Mouse (Mus musculus) stomach, embryonic 16.5 days (tissue): ENCODE results near the gene Uncx. TPM values are rescaled to one million over a fixed set of nuclear protein-coding genes. Genes with fewer than 3 reads are reported as not detected.

Experiments used
- ATAC-seq: fragments of 200-750 bp; cut with Nextera tagmentation; 2 replicates; pipeline ENCODE4 v1.8.0; 2017; ENCODE audit warnings: moderate number of reproducible peaks, moderate TSS enrichment; ENCODE audit not compliant: insufficient read depth, low FRiP score
- H3K27ac ChIP-seq: fragments of 300-500 bp; sonication (generic); 2 replicates; pipeline ENCODE4 v1.5.1; 2014; ENCODE audit warnings: low read length
- H3K27me3 ChIP-seq: fragments of 300-500 bp; sonication (generic); 2 replicates; pipeline ENCODE4 v1.6.1; 2014; ENCODE audit warnings: low read length, control low read depth, mixed read lengths; ENCODE audit not compliant: control insufficient read depth, insufficient read depth
- H3K36me3 ChIP-seq: fragments of 300-500 bp; sonication (generic); 2 replicates; pipeline ENCODE4 v1.6.1; 2014; ENCODE audit warnings: low read length; ENCODE audit not compliant: control insufficient read depth, insufficient read depth
- H3K4me1 ChIP-seq: fragments of 300-500 bp; sonication (generic); 2 replicates; pipeline ENCODE4 v1.6.1; 2014; ENCODE audit warnings: low read length, control low read depth, mixed read lengths; ENCODE audit not compliant: control insufficient read depth, insufficient read depth
- H3K4me2 ChIP-seq: fragments of 300-500 bp; sonication (generic); 2 replicates; pipeline ENCODE4 v1.6.1; 2014; ENCODE audit warnings: low read depth, low read length, mixed read lengths
- H3K4me3 ChIP-seq: fragments of 300-500 bp; sonication (generic); replicated peaks from 2 replicates; pipeline ENCODE4 v1.5.1; 2014; ENCODE audit warnings: mild to moderate bottlenecking, low read length
- H3K9ac ChIP-seq: fragments of 300-500 bp; sonication (generic); 2 replicates; pipeline ENCODE4 v1.6.1; 2014; ENCODE audit warnings: low read length
- H3K9me3 ChIP-seq: fragments of 300-500 bp; sonication (generic); replicated peaks from 2 replicates; pipeline ENCODE4 v1.6.1; 2016; ENCODE audit warnings: low read length, control low read depth; ENCODE audit not compliant: control insufficient read depth
- WGBS: fragments of 180-500 bp; shearing (Covaris S2); extraction: QIAGEN DNeasy Blood & Tissue Kit; methylation state at CpG from one replicate; pipeline ENCODE4 v1.1.7; 2014; 5-methylcytosine and 5-hydroxymethylcytosine counted together
- polyA plus RNA-seq: library from polyadenylated mRNA; unstranded; fragments of >200 nt; fragmentation: Nextera tagmentation; extraction: Ambion mirVana; gene quantifications from 2 replicates; pipeline ENCODE4 v1.2.1, GENCODE M21; 2015

The Uncx gene
- not detected in 2 replicates for polyA plus RNA-seq

DNA sequence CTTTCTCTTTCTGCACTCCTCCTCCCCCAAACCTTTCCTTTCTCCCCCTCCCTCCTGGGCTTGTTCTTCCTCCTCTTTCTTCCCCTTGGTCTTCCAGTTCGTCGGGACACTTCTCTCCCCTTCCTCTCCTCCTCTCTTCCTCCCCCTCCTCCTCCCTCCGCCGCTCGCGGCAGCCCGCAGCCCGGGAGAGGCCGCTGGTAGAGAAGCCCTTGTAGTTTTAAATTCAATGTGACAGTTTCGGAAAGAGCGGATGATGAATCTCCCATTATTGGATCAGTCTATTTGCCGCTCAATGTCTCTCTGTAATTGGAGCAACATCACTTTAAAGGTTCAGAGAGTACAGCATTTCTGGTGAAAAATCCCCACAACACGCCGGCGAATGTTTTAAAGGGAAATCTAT, at the start of gene Uncx:
Gene Uncx (plus strand): TSS at position 281 of the 400 bp plus-strand sequence.
- ATAC-seq, result no peak
- Histone ChIP-seq H3K4me2 (peak within 1 kb of the TSS; percentile 12; the same call in 1 of the 2 replicates), H3K27me3 (peaks cover 86% of the 10 kb centered on the region), H3K27ac (no peak within 1 kb of the TSS), H3K9ac (no peak within 1 kb of the TSS), H3K4me1 (no peaks in the 10 kb centered on the region), H3K9me3 (no peaks in the 10 kb centered on the region), H3K4me3 (peak within 1 kb of the TSS; percentile 3; the same call in 1 of the 2 replicates), H3K36me3 (no peaks in the 10 kb centered on the region)
- whole genome bisulfite sequencing, result under 1% methylated on average over 15 of the region's 15 CpGs

DNA sequence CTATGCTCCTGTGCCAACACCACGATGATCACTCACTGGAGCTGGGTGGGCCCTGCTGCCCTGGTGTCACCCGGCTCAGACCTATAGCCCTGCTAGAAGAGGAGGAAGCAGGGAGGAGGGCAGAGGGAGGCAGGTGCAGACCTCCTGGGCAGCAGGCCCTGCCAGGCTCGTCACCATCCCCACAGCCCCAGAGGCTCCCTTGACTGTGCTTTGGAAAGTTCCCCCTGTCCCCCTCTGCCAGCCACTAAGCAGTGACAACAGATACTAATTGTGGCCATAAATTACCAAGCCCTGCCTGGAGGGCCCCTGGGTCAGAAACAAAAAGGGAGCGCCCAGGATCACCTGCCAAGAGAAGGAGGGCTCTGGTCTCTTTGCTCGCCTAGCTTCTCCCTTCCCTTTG, 49.6 kb upstream of the Uncx start:
- no peak overlapping the region for H3K9ac ChIP-seq

DNA sequence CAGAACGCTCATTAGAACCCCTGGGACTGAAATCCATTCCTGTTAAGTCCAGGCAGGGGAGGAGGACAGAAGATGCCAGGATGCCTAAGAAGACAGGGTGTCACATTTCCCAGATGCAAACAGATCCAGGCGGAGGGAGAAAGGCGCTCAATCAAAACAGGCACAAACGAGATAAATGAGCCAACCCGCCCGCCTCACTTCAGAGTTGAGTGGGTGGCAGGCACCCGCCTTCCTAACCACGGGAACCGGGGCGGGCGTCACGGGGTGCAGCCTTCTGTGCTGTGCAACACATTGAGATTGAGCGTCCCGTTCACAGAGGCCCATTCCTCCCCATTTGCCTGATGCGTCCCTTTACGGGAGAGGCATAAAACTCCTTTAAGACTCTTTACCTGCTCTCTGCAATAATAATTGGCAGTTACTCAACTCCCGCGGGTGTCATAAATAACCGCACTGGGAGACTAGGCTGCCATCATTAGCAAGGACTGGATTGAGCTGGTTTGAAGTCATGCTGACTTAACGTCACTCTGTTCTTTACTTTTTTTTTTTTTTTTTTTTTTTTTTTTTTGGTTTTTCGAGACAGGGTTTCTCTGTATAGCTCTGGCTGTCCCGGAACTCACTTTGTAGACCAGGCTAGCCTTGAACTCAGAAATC, 48.1 kb upstream of the Uncx start:
- WGBS, result 26% methylated on average over 22 of the region's 22 CpGs
- H3K27ac ChIP-seq, result no peak overlapping the region
- no peak overlapping the region for H3K4me2 ChIP-seq

More for the DNA sequence above, 49.6 kb upstream of the Uncx start:
- ATAC-seq, result no peak
- no peaks in the 10 kb centered on the region for H3K9me3 ChIP-seq
- H3K4me2 ChIP-seq, result no peak overlapping the region
- no peaks in the 10 kb centered on the region for H3K36me3 ChIP-seq
- H3K27me3 ChIP-seq, result peaks cover 9% of the 10 kb centered on the region; the same call in 1 of the 2 replicates
- 49% methylated on average over 5 of the region's 5 CpGs for WGBS
- H3K4me1 ChIP-seq, result no peaks in the 10 kb centered on the region
- H3K4me3 ChIP-seq, result no peak overlapping the region
- H3K27ac ChIP-seq, result no peak overlapping the region

DNA sequence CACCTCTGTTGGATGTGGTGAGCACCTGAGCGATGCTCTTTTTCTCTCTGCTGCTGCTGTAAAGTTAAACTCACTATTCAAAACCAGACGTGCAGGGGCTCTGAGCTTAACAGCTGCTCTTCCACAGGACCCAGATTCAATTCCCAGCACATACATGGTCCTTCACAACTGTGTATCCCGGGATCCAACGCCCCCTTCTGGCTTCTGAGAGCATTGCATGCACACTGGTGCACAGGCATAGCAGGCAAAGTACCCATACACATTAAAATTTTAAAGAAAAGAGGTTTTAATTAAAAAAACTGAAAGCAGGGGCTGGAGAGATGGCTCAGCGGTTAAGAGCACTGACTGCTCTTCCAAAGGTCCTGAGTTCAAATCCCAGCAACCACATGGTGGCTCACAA, 46.4 kb upstream of the Uncx start:
- H3K27me3 ChIP-seq, result peaks cover 9% of the 10 kb centered on the region; the same call in 1 of the 2 replicates
- ATAC-seq, result no peak
- no peak overlapping the region for H3K9ac ChIP-seq
- H3K36me3 ChIP-seq, result no peaks in the 10 kb centered on the region
- no peaks in the 10 kb centered on the region for H3K9me3 ChIP-seq
- H3K4me3 ChIP-seq, result no peak overlapping the region
- no peaks in the 10 kb centered on the region for H3K4me1 ChIP-seq
- no peak overlapping the region for H3K4me2 ChIP-seq
- 52% methylated on average over 5 of the region's 5 CpGs for WGBS
- H3K27ac ChIP-seq, result no peak overlapping the region

More for the DNA sequence above, 48.1 kb upstream of the Uncx start:
- Histone ChIP-seq H3K36me3 (no peaks in the 10 kb centered on the region), H3K4me3 (no peak overlapping the region), H3K4me1 (no peaks in the 10 kb centered on the region), H3K27me3 (peaks cover 9% of the 10 kb centered on the region; the same call in 1 of the 2 replicates), H3K9ac (no peak overlapping the region), H3K9me3 (no peaks in the 10 kb centered on the region)
- ATAC-seq, result no peak

DNA sequence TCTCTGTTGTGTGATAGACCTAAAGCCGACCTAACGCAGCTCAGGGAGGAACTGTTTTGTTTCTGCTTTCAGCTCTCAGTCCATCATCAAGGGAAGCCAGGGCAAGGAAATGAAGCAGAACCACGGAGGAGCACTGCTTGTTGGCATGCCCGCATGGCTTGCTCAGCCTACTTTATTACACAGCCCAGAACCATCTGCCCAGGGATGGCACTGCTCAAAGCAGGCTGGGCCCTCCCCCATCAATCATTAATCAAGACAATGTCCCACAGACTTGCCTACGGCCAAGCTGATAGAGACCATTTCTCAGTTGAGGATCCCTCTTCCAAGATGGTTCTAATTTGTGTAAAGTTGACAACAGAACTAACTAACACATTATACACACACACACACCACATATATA, 44.5 kb upstream of the Uncx start:
- WGBS, result 44% methylated on average over 5 of the region's 5 CpGs
- ATAC-seq, result no peak
- Histone ChIP-seq H3K4me3 (no peak overlapping the region), H3K4me1 (no peaks in the 10 kb centered on the region), H3K27ac (no peak overlapping the region), H3K27me3 (peaks cover 9% of the 10 kb centered on the region; the same call in 1 of the 2 replicates), H3K9me3 (no peaks in the 10 kb centered on the region), H3K9ac (no peak overlapping the region), H3K36me3 (no peaks in the 10 kb centered on the region), H3K4me2 (no peak overlapping the region)

DNA sequence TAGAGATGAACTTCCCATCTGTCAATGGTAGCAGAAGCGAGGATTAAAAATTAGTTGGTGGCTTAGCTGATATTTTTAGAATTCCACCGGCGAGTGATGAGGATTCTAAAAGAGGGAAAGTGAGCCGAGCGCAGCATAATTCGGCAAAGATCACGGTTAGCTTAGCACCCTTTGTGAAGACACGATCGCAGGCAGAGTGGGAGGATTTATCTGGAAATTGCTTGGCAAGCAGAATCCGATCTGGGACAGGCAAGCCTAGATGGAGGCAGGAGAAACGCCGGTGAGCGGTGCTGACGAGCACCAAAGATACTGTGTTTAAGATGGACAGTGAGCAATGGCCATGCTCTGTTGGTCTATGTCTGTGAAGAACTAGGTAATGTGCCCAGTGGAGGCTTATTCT, 41.0 kb upstream of the Uncx start:
- Histone ChIP-seq H3K9me3 (no peaks in the 10 kb centered on the region), H3K4me1 (no peaks in the 10 kb centered on the region), H3K27me3 (no peaks in the 10 kb centered on the region), H3K27ac (no peak overlapping the region), H3K9ac (no peak overlapping the region), H3K4me3 (no peak overlapping the region), H3K4me2 (no peak overlapping the region), H3K36me3 (no peaks in the 10 kb centered on the region)
- no peak for ATAC-seq
- 80% methylated on average over 14 of the region's 14 CpGs for WGBS

DNA sequence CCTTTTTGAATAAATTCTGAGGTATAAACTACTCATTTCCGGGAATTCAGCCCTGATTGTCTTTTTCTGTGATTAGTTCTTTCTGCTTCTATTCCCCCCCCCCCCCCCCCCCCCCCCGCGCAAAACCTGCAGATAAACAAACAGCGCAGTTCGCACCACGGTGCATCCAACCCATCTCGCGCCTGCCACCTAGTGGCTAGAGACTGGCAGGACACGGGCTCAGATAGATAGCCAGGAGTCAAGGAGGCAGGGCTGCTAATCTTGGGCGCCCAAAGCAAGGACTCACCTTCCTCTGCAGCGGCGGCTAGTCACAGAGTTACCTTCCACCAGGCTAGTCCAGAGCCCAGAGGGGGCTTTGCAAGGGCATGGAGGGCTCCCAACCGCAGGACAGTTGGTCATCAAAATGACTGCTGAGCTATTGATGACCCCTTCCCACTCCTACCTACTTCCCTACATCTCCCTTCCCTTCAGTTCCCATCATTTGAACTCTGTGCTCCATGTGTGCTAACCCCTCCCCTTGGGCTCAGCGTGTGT, 38.2 kb upstream of the Uncx start:
- WGBS, result 4% methylated on average over 12 of the region's 14 CpGs
- H3K27me3 ChIP-seq, result no peaks in the 10 kb centered on the region
- H3K9me3 ChIP-seq, result no peaks in the 10 kb centered on the region
- H3K9ac ChIP-seq, result no peak overlapping the region
- H3K4me3 ChIP-seq, result no peak overlapping the region
- H3K4me1 ChIP-seq, result no peaks in the 10 kb centered on the region
- no peak for ATAC-seq
- no peaks in the 10 kb centered on the region for H3K36me3 ChIP-seq
- no peak overlapping the region for H3K4me2 ChIP-seq
- H3K27ac ChIP-seq, result no peak overlapping the region

DNA sequence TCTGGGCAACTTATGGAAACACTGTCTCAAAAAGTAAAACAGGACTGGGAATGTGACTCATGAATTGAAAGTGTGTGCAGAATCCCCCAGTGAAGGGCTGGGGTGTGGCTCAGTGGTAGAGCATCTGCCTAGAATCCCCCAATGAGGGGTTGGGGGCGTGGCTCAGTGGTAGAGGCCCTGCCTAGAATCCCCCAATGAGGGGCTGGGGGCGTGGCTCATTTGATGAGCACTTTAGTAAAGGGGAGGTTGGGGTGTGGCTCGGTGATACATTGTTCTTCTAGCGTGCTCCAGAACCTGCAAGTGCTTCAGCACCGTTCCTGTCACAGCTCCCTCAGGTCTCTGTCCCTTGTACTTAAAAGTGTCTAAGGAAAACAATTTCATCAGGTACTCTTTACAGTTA, 37.1 kb upstream of the Uncx start:
- H3K4me1 ChIP-seq, result no peaks in the 10 kb centered on the region
- H3K36me3 ChIP-seq, result no peaks in the 10 kb centered on the region
- H3K4me2 ChIP-seq, result no peak overlapping the region
- 12% methylated on average over 5 of the region's 5 CpGs for WGBS
- H3K4me3 ChIP-seq, result no peak overlapping the region
- H3K9ac ChIP-seq, result no peak overlapping the region
- no peaks in the 10 kb centered on the region for H3K27me3 ChIP-seq
- H3K27ac ChIP-seq, result no peak overlapping the region
- no peak for ATAC-seq
- H3K9me3 ChIP-seq, result no peaks in the 10 kb centered on the region

DNA sequence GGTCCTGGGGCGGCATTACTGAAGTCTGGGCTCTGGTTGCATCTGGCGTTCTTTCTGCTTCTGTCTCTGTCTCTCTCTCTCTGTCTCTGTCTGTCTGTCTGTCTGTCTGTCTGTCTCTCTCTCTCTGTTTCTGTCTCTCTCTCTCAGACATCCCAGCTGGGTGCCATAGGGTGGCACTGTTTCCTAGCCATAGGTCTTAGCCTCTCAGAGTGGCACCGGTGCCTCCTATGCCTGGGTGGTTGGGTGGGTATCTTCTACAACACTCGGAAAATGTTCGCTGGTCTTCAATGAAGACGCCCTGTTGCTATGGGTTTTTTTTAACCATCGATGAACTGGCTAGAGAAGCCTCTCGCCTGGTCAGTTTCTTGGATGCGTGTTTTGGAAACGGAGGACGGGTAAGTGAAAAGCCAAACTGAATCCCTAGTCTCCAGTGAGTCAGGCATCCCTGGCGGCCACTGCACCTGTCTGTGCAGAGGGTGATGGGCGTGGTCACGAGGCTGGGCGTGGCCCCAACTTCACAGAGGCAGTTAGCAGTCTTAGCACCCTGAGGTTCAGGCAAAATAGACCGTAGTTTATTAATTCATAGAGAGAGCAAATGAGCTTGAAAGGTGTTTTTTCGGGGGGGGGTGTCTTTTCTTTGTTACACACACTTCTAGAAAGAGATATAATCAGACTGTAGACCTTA, 32.5 kb upstream of the Uncx start:
- H3K9ac ChIP-seq, result no peak overlapping the region
- H3K36me3 ChIP-seq, result no peaks in the 10 kb centered on the region
- H3K27me3 ChIP-seq, result no peaks in the 10 kb centered on the region
- H3K4me2 ChIP-seq, result no peak overlapping the region
- H3K4me1 ChIP-seq, result no peaks in the 10 kb centered on the region
- H3K4me3 ChIP-seq, result no peak overlapping the region
- no peaks in the 10 kb centered on the region for H3K9me3 ChIP-seq
- H3K27ac ChIP-seq, result no peak overlapping the region
- ATAC-seq, result no peak
- 10% methylated on average over 17 of the region's 17 CpGs for WGBS
